Mouse (Mus musculus) gastrocnemius, postnatal 10 days (tissue): ENCODE data around the gene Gm45716. TPM values are rescaled to one million over a fixed set of nuclear protein-coding genes. Genes with fewer than 3 reads are reported as not detected.

Experiments used
- DNase-seq: peaks from one replicate; pipeline ENCODE4 v3.0.0; 2021; ENCODE audit warnings: mixed read lengths
- long read RNA-seq, 2 experiments: library from polyadenylated mRNA; stranded (forward); transcript quantifications; one replicate each; pipeline ENCODE4 v2.0.0; 2021
- total RNA-seq, 2 experiments: library from RNA; stranded (reverse); gene quantifications; 2 replicates each; pipeline ENCODE4 v1.2.3; 2021

Gene Gm45716
- 1 to 10 TPM; 4.2 to 5.3 TPM for total RNA-seq
- long read RNA-seq, experiment 1, partial matches to known transcripts, result 11 of 11 reads
- long read RNA-seq, experiment 1, other reads (novel, unspliced or antisense), result 0 of 11 reads
- long read RNA-seq, experiment 2, partial matches to known transcripts, result 13 of 13 reads
- long read RNA-seq, experiment 2, other reads (novel, unspliced or antisense), result 0 of 13 reads

- no peak for DNase-seq
Measured at GRCm38 (mm10) chr11:90187441-90187840, at the start of gene Gm45716. Gene Gm45716, plus strand, starts transcription at chr11:90187683.

DNA sequence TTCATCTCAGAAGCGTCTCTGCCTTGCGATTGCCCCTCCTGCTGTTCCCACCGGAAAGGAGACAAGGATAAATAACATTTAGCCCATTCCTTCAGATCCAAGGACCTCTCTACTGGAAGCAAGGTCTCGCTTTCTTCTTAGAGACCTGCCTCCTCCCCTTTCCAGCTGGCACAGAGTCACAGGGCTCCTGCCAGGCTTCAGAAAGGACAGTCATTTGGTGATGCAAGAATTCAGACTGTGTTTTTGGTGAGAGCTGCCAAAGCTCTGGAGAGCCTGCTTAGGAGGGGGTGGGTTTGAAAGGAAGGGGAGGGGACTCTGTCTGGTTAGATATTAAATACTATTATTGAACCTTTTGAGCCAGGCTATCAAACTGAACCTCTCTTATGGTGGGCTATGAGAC lies 45.1 kb upstream of the Gm45716 start:
- peak; percentile 69 for DNase-seq

- no peak for DNase-seq
Measured at GRCm38 (mm10) chr11:90142936-90143335, 44.5 kb upstream of the Gm45716 start.

- DNase-seq, result no peak
Measured at GRCm38 (mm10) chr11:90146086-90146860, 41.2 kb upstream of the Gm45716 start.

DNA sequence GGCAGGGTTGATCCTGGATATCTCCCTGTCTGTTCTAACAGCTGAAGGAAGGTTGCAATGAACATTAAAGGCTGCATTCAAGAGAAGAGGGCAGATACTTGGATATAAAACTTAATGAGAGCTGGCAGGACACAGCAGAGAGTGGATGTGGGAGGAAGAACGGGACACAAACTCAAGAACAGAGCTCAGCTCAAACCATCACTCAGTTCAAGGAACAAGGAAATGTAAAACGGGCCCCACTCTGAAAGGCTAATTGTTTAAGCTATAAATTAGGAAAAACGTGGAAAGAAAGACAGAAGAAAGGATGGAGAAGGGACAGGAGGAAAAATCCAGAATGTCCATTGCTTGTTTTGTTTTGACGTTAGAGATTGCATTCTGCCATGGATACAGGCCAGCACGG lies 32.4 kb upstream of the Gm45716 start:
- no peak for DNase-seq

DNA sequence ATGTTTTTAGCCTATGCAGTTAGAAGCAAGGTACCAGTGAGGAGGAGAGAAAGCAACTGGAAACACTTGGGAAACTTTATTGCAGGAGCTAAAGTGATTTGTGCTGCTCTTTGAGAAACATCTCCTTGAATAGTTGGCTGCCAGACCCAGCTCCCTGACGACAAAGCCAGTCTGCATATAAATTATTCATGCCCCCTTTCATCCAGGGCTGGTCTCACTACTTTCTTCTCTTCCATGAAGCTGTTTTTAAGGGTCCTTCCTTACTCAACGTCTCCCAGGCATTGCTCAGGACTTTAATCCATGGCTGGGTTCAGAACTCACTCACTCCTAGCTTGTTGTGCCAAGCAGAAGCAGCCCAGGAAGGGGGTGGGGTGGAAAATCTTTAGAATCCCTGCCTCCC lies 32.0 kb upstream of the Gm45716 start:
- no peak for DNase-seq

DNA sequence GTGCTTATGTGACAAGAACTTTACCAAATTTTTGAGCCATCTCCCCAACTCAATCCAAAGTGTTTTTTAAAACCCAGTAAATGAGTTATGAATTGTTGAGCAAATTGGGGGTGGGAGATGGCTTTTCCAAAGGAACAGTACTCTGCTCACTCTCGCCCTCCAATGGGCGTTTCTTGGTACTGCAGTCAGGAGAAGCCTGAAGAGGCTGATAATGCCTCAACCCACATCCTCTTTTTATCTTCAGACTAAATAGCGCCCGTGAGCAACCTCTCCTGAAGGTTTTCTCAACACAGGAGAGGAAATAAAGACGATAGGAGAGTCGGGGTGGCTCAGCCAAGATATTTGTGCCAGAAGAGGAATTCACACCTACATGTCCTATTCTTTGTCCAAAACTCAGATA lies 19.7 kb upstream of the Gm45716 start:
- peak; percentile 46 for DNase-seq

- DNase-seq, result no peak
Measured at GRCm38 (mm10) chr11:90168338-90169065, 19.0 kb upstream of the Gm45716 start.

- no peak for DNase-seq
Measured at GRCm38 (mm10) chr11:90169200-90170013, 18.1 kb upstream of the Gm45716 start.

DNA sequence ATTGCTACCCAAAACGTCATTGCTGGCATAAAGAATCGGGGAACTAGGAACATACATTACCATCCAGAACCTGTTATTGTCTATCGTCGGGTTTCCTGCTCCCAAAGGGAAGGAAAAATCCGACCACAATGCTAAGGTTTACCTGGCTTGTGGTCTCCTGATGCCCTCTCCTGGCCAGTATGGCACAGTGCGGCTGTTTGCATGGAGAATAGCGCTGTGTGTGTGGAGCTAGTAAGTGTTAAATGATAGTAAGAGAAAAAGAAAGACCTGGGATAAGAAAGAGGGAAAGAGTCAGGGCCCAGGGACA lies 17.5 kb upstream of the Gm45716 start:
- DNase-seq, result peak; percentile 56

DNA sequence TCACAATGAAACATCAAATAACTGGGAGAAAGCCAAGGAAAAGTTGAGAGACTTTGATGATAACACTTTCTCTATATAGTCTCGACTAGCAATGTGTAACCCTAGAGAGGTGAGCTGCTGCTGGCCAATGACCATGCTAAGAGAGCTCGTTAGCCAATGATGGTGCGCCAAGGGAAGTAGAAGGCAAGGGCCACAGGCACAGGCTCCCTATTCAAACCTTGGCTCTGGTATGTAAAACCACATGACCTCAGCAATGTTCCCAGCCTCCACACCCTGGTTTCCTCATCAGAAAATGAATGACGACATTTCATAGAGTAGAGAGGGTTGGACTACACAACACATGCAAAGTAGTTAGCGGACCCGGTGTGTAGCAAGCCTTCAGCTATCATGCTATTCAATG lies 15.2 kb upstream of the Gm45716 start:
- DNase-seq, result no peak

GRCm38 (mm10) chr11:90175634-90176300 lies 11.7 kb upstream of the Gm45716 start:
- DNase-seq, result no peak

GRCm38 (mm10) chr11:90177389-90177788 lies 10.1 kb upstream of the Gm45716 start:
- DNase-seq, result no peak

DNA sequence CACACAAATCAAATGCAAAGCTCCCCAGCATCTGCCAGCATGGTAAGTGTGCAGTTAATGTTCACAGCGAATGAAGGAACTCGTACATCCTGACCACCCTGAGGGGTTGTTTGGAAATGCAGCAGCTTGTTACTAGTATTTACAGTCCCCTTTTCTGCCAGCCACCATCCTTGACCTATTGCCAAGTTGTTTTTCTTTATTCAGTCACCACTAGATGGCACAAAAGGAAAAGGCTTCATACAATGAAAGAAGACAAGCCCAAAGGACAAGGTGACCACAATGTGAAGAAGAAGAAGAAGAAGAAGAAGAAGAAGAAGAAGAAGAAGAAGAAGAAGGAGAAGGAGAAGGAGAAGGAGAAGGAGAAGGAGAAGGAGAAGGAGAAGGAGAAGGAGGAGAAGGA lies 4.1 kb upstream of the Gm45716 start:
- DNase-seq, result peak; percentile 12

DNA sequence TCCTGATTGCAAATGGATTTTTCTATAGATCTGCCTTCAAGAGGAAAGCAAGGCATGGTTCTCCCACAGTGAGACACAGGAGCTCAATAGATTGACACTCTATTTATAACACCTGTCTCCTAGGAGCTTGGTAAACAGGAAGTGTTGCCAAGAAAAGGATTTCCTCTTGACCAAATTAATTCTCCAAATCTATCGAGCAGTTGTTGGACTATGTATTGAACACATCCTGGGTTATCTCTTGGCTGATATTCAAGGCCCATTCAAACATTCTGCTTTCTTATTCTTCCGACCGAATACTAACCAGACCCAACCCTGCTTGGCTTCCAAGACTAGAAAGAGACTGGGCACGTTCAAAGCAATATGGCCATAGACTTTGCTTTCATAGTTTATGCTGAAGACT lies 2.7 kb upstream of the Gm45716 start:
- no peak for DNase-seq

GRCm38 (mm10) chr11:90190156-90190555 lies 2.7 kb downstream of the Gm45716 start:
- DNase-seq, result no peak

GRCm38 (mm10) chr11:90194946-90195345 lies 7.5 kb downstream of the Gm45716 start:
- DNase-seq, result no peak

DNA sequence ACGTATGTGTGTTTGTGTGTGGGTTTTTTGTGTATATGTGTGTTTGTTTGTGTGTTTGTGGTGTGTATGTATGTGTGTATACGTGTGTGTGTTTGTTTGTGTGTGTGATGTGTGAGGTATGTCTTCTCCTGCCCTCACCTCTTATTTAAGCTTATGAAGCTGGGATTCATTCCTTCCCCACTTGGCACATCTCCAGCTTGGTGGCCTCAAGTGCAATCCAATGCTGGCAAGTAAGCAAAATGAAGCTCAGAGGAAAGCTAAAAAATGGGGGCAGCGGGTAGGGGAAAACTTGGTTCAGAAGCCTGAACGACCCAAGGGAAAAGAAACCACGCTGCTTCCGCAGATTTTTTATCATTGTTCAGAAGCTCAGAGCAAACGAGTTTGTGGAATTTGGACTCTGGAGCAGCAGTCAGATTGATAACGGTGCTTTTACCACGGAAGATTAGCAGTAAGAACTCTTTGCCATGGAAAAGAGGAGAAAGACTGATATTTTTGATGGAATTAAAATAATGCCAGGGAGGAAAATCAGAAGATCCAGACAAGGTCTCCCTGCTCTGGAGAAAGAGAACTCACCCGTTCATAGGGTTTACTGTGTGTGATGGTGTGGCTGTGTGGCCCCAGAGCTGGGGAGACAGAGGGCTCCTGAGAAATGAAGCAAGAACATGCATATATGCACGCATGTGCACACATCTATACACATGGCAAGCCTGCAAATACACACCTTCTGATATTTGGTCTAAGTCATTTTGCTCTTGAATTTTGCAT lies 8.5 kb downstream of the Gm45716 start:
- DNase-seq, result no peak

DNA sequence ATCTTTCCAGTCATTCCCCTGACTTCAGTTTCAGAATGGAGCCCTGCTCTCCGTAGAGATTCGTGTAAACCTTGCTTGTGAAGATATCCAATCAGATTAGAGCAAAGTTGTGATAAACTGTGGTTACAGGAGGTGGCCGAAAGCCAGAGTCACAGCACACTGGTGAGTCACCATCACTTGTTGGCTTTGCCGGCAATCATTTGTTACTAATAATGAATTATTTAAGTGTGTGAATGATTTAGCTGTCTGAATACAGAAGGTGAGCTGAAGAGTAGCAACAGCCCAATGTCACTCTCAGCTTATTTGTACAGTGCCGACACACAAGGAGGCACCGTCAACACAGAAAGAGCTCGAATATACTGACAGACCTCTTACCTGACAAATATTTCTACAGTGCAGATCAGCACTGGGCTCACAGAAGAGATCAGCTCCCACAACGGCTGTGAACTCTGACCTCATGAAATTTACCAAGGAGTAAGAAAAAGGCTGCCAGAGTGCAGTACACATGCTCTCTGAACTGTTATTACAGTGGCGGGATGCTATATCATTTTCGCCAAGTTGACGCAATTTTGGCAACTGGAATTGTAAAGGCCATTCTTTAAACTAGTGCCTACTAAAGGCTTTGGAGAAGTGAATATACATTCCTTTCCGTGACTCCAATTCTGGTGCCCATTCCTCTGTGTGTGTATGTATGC lies 9.2 kb downstream of the Gm45716 start:
- no peak for DNase-seq

DNA sequence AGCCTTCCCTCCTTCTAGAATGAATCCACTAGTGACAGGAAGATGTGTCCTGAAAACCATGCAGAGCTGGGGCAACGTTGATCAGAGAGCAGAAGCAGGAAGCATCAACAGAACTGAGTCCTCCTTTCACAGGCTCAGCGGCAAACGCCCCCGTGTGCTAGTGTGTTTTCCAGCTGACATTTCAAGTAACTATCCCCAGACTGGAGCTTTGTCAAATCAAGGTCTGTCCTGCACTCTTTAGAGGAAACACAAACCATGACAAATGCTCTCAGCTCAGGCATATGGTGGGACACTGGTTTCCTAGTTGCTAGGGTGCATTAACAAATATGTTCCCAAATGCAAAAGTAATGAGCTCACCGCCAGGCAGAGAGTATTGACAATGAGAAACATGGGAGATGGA lies 10.6 kb downstream of the Gm45716 start:
- DNase-seq, result no peak

- no peak for DNase-seq
Measured at GRCm38 (mm10) chr11:90200826-90201225, 13.3 kb downstream of the Gm45716 start.
